Comparison of ENCODE assay signal across 9 mouse cellular contexts in genomic region chr4:126602445-126602762, GRCm38 (mm10). TPM values are rescaled to one million over a fixed set of nuclear protein-coding genes. Genes with fewer than 3 reads are reported as not detected.
A peak's percentile ranks its signal among the peaks of the same experiment; 100 is the strongest.
DNase-seq lines count a peak whose midpoint lies in the region; ATAC-seq and TF ChIP-seq lines count a peak whose summit lies in the region.
"Had no signal": no experiment of that assay in that cellular context is flagged by ENCODE, and none has a peak within 500 bp of the region (broad histone marks: within the 10 kb centered on the region; RNA-seq: fewer than 3 reads in every experiment).

No protein-coding gene starts in this region.

- H3K27ac ChIP-seq in kidney, postnatal 0 days, result no peak overlapping the region
- H3K27ac ChIP-seq in forebrain, embryonic 11.5 days (ENCODE audit: low read depth, low read length), result peak overlapping the region; percentile 72
- H3K27ac ChIP-seq in intestine, embryonic 15.5 days, result no peak overlapping the region
- H3K27ac ChIP-seq in neural tube, embryonic 13.5 days (replicated peaks), result no peak overlapping the region

- H3K36me3 ChIP-seq in kidney, postnatal 0 days (ENCODE audit: insufficient read depth, low read length), result no peaks in the 10 kb centered on the region
- H3K36me3 ChIP-seq in forebrain, embryonic 11.5 days (ENCODE audit: control insufficient read depth, insufficient read depth, low read length), result no peaks in the 10 kb centered on the region
- H3K36me3 ChIP-seq in intestine, embryonic 15.5 days, result no peaks in the 10 kb centered on the region
- H3K36me3 ChIP-seq in neural tube, embryonic 13.5 days, result no peaks in the 10 kb centered on the region

- peaks cover 3% of the 10 kb centered on the region; the same call in 1 of the 2 replicates for H3K4me1 ChIP-seq in kidney, postnatal 0 days (replicated peaks; ENCODE audit: insufficient read depth, low read length)
- H3K4me1 ChIP-seq in forebrain, embryonic 11.5 days (replicated peaks; ENCODE audit: control insufficient read depth, insufficient read depth, low read length), result peaks cover 15% of the 10 kb centered on the region
- peaks cover 5% of the 10 kb centered on the region; the same call in 1 of the 2 replicates for H3K4me1 ChIP-seq in intestine, embryonic 15.5 days (replicated peaks)
- peaks cover 13% of the 10 kb centered on the region for H3K4me1 ChIP-seq in neural tube, embryonic 13.5 days (replicated peaks)

- ATAC-seq in kidney, postnatal 0 days (replicated peaks; ENCODE audit: low FRiP score, low read depth), result peak; percentile 35
- ATAC-seq in forebrain, embryonic 11.5 days (replicated peaks; ENCODE audit: low FRiP score), result no peak; the same call in 1 of the 2 replicates
- no peak for ATAC-seq in intestine, embryonic 15.5 days
- peak; percentile 64; the same call in 1 of the 2 replicates for ATAC-seq in neural tube, embryonic 13.5 days (ENCODE audit: low read depth)

- intact Hi-C loops in left cerebral cortex, postnatal 4 days (cut with DNase I), result loop anchor here (5.0 kb wide), 1 partner anchor 240 kb away; no protein-coding TSS in a partner anchor

- no peak for DNase-seq in kidney, postnatal 0 days (ENCODE audit: low spot score)
- no peak for DNase-seq in kidney, postnatal 25 days
- DNase-seq in forebrain, embryonic 11.5 days (ENCODE audit: low spot score), result no peak
- no peak for DNase-seq in urinary bladder, postnatal 4 days (ENCODE audit: low spot score in 2 of 2)
- no peak for DNase-seq in MN1 (ENCODE audit: low spot score)
- DNase-seq in left cerebral cortex, postnatal 4 days, result no peak
- DNase-seq: gastrocnemius, postnatal 14 days had no signal

- WGBS in kidney, postnatal 0 days, result 12% methylated on average over 6 of the region's 6 CpGs
- WGBS in forebrain, embryonic 11.5 days, result 1% methylated on average over 6 of the region's 6 CpGs
- WGBS in intestine, embryonic 15.5 days, result 13% methylated on average over 6 of the region's 6 CpGs
- WGBS in neural tube, embryonic 13.5 days, result 12% methylated on average over 6 of the region's 6 CpGs

- no peak for TF ChIP-seq CTCF in kidney, postnatal 0 days (IDR thresholded peaks at IDR 0.05; ENCODE audit: low read depth)

- H3K27me3 ChIP-seq in kidney, postnatal 0 days (ENCODE audit: insufficient read depth, low read length), result no peaks in the 10 kb centered on the region
- peaks cover 25% of the 10 kb centered on the region for H3K27me3 ChIP-seq in forebrain, embryonic 11.5 days (ENCODE audit: control insufficient read depth, insufficient read depth, low read length)
- H3K27me3 ChIP-seq in intestine, embryonic 15.5 days (replicated peaks), result no peaks in the 10 kb centered on the region
- peaks cover 23% of the 10 kb centered on the region for H3K27me3 ChIP-seq in neural tube, embryonic 13.5 days

- peak overlapping the region; percentile 34 for H3K4me2 ChIP-seq in kidney, postnatal 0 days (ENCODE audit: low read length)
- H3K4me2 ChIP-seq in forebrain, embryonic 11.5 days (ENCODE audit: low read depth, low read length, severe bottlenecking), result peak overlapping the region; percentile 45
- H3K4me2 ChIP-seq in intestine, embryonic 15.5 days (replicated peaks), result peak overlapping the region; percentile 46; the same call in 1 of the 2 replicates
- H3K4me2 ChIP-seq in neural tube, embryonic 13.5 days, result peak overlapping the region; percentile 46

- H3K9me3 ChIP-seq in kidney, postnatal 0 days (replicated peaks; ENCODE audit: low read length), result no peaks in the 10 kb centered on the region
- H3K9me3 ChIP-seq in forebrain, embryonic 11.5 days (ENCODE audit: control insufficient read depth, low read length), result no peaks in the 10 kb centered on the region
- no peaks in the 10 kb centered on the region for H3K9me3 ChIP-seq in intestine, embryonic 15.5 days
- no peaks in the 10 kb centered on the region for H3K9me3 ChIP-seq in neural tube, embryonic 13.5 days

- no peak overlapping the region for H3K9ac ChIP-seq in kidney, postnatal 0 days (ENCODE audit: low read depth, low read length)
- peak overlapping the region; percentile 16; the same call in 1 of the 2 replicates for H3K9ac ChIP-seq in forebrain, embryonic 11.5 days (ENCODE audit: low read length)
- no peak overlapping the region for H3K9ac ChIP-seq in intestine, embryonic 15.5 days
- peak overlapping the region; percentile 52; the same call in 1 of the 2 replicates for H3K9ac ChIP-seq in neural tube, embryonic 13.5 days

- H3K4me3 ChIP-seq in kidney, postnatal 0 days (replicated peaks; ENCODE audit: low read depth, low read length), result no peak overlapping the region
- H3K4me3 ChIP-seq in forebrain, embryonic 11.5 days (ENCODE audit: low read depth, low read length), result peak overlapping the region; percentile 6; the same call in 1 of the 2 replicates
- H3K4me3 ChIP-seq in intestine, embryonic 15.5 days (replicated peaks), result no peak overlapping the region
- no peak overlapping the region for H3K4me3 ChIP-seq in neural tube, embryonic 13.5 days

RNA-seq across cellular contexts. Expression of gene 5730409E04Rik, which starts 7.2 kb away (rescaled TPM):
- polyA plus RNA-seq in kidney, postnatal 0 days (2015; fragmentation: Nextera tagmentation; extraction: Ambion mirVana), result 1.3 and 1.9 TPM in 2 replicates
- 1.7 TPM in 2 replicates for polyA plus RNA-seq in forebrain, embryonic 11.5 days (2014; fragmentation: Nextera tagmentation; extraction: Ambion mirVana)
- 1.8 and 2.2 TPM in 2 replicates for polyA plus RNA-seq in intestine, embryonic 15.5 days (2015; fragmentation: Nextera tagmentation; extraction: Ambion mirVana)
- 7.2 and 7.6 TPM in 2 replicates for polyA plus RNA-seq in neural tube, embryonic 13.5 days (2015; fragmentation: Nextera tagmentation; extraction: Ambion mirVana)
- total RNA-seq in left cerebral cortex, postnatal 4 days (2021), result 10 to 100 TPM; 43.0 to 46.9 TPM

RNA-seq across cellular contexts. Expression of gene Clspn, which starts 45.7 kb away (rescaled TPM):
- 13.3 and 18.0 TPM in 2 replicates for polyA plus RNA-seq in kidney, postnatal 0 days (2015; fragmentation: Nextera tagmentation; extraction: Ambion mirVana)
- 62.7 and 71.2 TPM in 2 replicates for polyA plus RNA-seq in forebrain, embryonic 11.5 days (2014; fragmentation: Nextera tagmentation; extraction: Ambion mirVana)
- 30.0 and 33.0 TPM in 2 replicates for polyA plus RNA-seq in intestine, embryonic 15.5 days (2015; fragmentation: Nextera tagmentation; extraction: Ambion mirVana)
- 6.5 and 8.6 TPM in 2 replicates for polyA plus RNA-seq in neural tube, embryonic 13.5 days (2015; fragmentation: Nextera tagmentation; extraction: Ambion mirVana)
- total RNA-seq in left cerebral cortex, postnatal 4 days (2021), result 1 to 10 TPM; 4.2 TPM

Comparison
In these comparisons a context has a peak if more than half of its experiments do, and no peak if none do; other contexts are left out.
1. ATAC-seq: peak in kidney, postnatal 0 days (single experiment) and neural tube, embryonic 13.5 days (single experiment); none in forebrain, embryonic 11.5 days (single experiment) and intestine, embryonic 15.5 days (single experiment).
2. H3K9ac ChIP-seq: peak in forebrain, embryonic 11.5 days (single experiment) and neural tube, embryonic 13.5 days (single experiment); none in kidney, postnatal 0 days (single experiment) and intestine, embryonic 15.5 days (single experiment).
3. Peak in every context shown above with its lines, with median percentiles within 50 percentile points of each other: H3K4me2 ChIP-seq.